Mouse (Mus musculus) mouse embryonic stem cell (cell line): ENCODE measurements around the gene 2010111I01Rik.

Experiments used
- in situ Hi-C, 2 experiments: fragments of 300-500 bp; cut with MboI; formaldehyde crosslinking; loops; 1 replicate in 1 of 2; 3 replicates in 1 of 2; pipeline ENCODE4 v1.14.3; 2019 to 2020; ENCODE audit warnings: low sequenced_read_pairs in 2 of 2, low pct_unique_long_range_greater_than_20kb in 1 of 2, mixed read lengths in 1 of 2; ENCODE audit not compliant: unreplicated experiment in 1 of 2

The 2010111I01Rik gene

DNA sequence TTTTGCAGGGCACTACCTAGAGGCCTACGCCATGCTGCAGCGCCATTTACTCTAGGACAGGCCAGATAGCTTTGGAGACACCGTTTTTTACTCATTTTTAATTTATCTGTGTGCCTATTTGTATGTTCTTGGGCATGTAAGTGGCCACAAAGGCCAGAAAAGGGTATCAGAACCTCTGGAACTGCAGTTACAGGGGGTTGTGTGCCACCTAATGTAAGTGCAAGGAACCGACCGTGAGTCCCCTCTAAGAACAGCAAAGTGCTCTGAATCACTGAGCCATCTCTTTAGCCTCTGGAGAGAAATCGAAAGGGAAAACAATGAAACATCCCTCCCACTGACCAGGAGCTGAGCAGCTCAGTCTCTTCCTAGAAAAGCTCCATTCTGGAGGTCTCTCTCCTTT lies 358.1 kb downstream of the 2010111I01Rik start:
- in situ Hi-C loops, result loop anchor here (5.0 to 10.0 kb wide), 3 partner anchors 88 to 398 kb away; no protein-coding TSS in a partner anchor

- in situ Hi-C loops, result loop anchor here (5.0 to 10.0 kb wide), 3 partner anchors 89 to 399 kb away; no protein-coding TSS in a partner anchor
These were observed 358.8 kb downstream of the 2010111I01Rik start for GRCm38 (mm10) chr13:63323286-63324075.

GRCm38 (mm10) chr13:63324311-63324710 lies 359.6 kb downstream of the 2010111I01Rik start:
- in situ Hi-C loops, result loop anchor here (5.0 to 10.0 kb wide), 3 partner anchors 90 to 400 kb away; no protein-coding TSS in a partner anchor

DNA sequence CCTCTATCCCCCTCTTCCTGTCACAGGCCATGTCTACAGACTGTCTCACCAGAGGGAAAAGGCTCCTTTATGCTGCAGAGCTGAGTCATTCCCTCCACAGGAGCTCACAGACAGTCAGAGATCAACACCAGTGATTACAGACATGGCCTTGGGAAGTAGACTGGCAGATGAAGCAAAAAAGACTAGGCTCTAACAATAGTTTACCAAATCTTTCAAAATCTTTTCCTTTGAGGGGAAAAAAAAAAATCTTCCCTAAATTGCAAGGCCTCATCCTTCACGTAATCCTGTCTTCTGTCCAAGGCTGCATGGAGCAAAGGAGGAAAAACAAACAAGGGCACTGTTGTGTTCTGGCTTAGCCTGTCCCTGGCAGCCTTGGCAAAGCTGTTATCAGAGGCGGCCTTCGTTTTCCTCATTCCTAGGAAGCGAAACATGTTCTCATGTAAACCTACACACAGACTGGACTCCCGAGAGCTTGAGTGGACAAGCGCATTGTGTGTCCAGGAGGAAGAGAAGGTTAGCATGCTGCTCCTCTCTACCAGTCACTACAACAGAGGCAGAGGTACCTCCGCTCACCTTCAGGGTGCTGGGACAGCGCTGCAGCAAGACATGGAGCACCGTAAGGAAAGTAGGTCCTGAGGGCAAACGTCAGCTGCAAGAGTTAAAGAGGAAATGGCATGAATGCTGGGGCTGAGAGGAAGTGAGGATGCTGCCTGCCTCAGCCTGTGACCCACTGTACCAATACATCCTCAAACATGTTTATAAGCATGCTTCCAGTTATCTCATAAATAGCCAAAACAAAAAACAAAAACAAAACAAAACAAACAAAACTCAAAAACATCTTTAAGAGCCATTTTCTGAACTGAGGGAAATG lies 360.5 kb downstream of the 2010111I01Rik start:
- in situ Hi-C loops, result loop anchor here (5.0 to 25.0 kb wide), 4 partner anchors 90 to 400 kb away; no protein-coding TSS in a partner anchor

DNA sequence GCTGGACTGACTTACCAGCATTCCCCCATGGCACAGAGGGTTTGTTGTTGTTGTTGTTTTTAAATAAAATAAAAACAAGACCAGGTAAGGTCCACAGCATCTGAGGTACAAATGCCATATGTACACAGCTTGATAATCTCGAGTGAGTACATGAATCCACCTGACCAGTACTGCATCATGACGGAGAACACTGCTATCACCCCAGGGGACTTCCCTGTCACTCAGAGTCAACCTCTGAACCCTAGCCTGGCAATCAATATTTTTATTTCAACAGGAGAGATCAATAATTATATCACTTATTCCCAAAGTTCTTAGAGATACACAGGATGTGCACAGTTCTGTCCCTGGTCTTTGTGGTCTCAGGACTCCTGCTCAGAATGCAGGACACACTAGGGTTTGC lies 361.3 kb downstream of the 2010111I01Rik start:
- in situ Hi-C loops, result loop anchor here (10.0 to 25.0 kb wide), 3 partner anchors 91 to 401 kb away; no protein-coding TSS in a partner anchor

DNA sequence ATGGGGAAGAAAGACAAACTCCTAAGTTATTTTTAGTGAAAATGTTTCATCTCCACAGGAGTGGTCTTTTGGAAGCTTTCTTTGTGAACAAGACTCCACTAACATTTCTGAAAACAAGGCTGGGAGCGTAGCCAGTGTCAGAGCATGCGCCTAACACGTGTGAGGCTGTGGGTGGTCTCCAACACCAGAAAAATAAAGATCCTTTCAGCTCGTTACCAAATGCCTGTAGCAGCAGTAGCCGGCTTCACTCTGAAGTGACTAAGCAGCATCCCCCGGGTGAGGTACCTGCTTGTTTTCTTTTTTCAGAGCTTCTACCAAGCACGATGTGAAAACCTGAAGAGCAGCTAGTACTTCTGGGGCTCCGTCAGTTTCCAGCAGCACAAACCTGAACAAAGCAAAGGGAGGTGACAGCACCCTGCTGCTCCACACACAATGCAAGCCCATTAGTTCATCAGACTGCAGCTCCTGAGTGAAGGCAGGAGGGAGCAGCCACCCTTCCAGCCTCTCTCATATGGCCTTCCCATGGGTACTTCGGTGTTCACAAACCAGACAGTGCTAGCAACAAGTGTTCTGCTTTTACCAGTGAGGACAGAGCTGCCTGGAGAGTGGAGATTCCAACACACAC lies 365.7 kb downstream of the 2010111I01Rik start:
- in situ Hi-C loops, result loop anchor here (10.0 to 25.0 kb wide), 3 partner anchors 196 to 406 kb away; no protein-coding TSS in a partner anchor

DNA sequence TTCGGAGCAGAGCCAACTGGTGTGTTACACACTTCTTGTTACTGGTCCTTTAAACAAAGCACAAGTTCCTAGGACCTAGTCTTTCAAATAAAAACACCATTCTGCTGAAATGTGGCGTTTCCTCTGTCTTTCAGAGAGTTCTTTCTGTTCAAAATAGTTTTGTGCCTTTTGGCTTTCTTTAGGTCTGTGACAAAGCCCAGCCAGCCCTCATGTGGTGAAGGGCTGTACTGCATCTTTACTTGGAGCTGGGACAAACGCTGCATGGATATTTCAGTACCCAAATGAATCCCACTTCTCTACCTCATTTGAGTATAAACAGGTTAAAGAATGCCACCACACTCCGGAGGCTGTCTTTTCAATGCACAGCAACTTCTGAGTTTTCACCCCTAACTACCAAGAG lies 366.7 kb downstream of the 2010111I01Rik start:
- in situ Hi-C loops, result loop anchor here (10.0 to 25.0 kb wide), 3 partner anchors 197 to 407 kb away; no protein-coding TSS in a partner anchor

- in situ Hi-C loops, result loop anchor here (10.0 to 25.0 kb wide), 3 partner anchors 198 to 408 kb away; no protein-coding TSS in a partner anchor
These were observed 368.0 kb downstream of the 2010111I01Rik start for GRCm38 (mm10) chr13:63332576-63333300.

DNA sequence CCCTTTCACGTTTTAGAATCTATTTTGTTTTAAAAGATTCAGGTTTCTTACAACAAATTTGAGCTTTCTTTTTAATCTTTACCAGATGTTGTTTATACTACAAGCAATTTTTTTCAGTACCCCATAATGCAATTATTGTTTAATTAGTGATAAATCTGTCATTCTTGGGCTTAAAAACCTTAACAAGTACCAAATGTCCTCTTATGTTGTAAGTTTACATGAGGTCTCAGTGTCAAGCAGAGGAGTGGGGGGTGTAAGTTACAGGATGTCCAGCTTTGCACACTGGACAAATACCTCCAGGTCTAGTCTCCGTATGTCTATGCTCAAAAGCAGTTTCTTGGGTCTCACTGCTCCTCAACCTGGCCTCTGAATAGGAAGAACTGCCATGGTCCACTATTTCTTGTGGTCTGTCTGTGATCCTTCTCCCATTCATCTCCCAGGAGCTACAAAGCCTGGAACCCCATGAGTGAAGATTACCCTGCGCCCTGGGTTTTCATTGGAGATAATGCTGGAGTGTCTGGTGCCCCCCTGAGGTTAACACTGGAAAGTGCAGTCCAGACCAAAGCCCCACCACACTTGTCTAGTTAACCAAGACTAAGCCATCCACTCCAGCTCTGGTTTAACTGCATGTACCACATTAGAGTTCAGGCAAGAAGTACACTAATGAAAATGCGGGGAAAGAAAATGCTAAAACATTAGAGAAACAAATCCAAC lies 370.9 kb downstream of the 2010111I01Rik start:
- in situ Hi-C loops, result loop anchor here (10.0 to 25.0 kb wide), 3 partner anchors 201 to 411 kb away; no protein-coding TSS in a partner anchor

DNA sequence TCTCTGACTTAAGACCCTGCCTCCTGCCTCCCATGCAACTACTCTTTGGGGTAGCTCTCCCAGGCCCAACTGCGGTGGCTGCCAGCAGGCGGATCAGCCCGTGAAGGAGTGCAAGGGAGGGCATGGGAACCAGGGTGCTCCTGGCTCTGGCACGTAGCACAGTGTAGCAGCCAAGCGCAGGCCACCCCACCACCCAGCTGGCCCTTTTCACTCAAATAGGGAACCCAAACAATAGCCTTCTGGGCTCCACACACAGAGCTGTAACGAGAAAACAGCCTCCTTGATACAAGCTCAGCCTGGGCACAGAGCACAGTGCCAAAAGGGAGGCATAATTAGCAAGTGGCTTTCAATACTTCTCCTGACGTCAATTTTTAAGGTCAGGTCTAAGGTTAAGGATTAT lies 371.6 kb downstream of the 2010111I01Rik start:
- in situ Hi-C loops, result loop anchor here (10.0 to 25.0 kb wide), 3 partner anchors 202 to 412 kb away; no protein-coding TSS in a partner anchor

GRCm38 (mm10) chr13:63337239-63337960 lies 372.7 kb downstream of the 2010111I01Rik start:
- in situ Hi-C loops, result loop anchor here (10.0 to 25.0 kb wide), 3 partner anchors 203 to 413 kb away; no protein-coding TSS in a partner anchor

DNA sequence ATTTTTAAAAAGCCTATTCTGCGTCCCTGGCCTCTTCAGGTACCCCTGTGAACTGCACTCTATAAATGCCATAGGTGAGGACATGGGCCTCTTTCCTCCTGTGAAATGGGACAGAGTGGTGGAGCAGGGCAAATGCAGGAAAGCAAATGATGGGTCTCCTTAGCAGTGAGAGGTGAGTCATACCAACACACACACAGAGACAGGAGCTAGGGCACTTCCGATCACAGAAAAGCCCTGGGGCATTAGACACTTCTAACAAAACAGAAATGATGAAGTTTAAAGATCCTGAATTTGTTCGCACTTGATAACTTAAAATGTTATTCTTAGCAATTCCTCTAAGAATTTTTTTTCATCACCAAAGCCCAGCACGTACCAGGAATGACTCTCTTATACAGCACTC lies 375.3 kb downstream of the 2010111I01Rik start:
- in situ Hi-C loops, result loop anchor here (10.0 to 25.0 kb wide), 3 partner anchors 205 to 415 kb away; no protein-coding TSS in a partner anchor

DNA sequence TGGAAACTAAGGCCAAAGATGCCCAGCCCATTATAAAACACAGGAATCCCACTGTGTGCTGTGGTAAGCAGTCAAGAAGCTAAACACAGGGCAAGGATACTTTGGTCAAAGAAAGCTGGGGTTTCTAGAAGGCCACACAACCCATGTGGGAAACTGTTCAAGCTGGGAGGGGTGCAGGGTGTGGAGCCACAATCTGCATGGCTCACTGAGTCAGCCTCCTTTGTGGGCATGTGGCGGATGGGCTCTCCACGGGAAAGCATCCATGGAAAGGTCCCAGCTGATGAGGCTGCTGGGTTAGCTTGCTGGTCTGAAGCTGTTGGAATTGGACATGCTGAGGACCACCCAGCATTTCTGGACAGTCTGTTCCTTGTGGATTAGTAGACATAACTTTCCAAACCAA lies 378.1 kb downstream of the 2010111I01Rik start:
- in situ Hi-C loops, result loop anchor here in 1 of 2 experiments (25.0 kb wide), 1 partner anchor 305 kb away; no protein-coding TSS in a partner anchor

DNA sequence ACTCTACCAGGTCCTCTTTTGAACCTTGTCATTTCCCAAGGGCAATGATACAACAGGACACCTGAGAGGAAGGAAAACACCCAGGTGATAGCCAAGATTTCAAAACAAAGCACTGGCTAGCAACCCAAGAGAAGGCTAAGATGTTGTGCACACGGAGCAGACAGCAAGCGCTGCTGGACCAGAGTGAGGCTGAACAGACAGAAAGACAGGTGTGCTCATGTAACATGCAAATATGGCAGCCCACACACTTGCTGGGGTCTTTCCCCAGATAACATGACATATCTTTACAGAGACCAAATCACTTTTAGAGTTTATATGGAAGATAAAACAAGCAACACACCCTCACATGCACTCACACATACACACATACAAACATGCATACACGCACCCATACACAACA lies 379.8 kb downstream of the 2010111I01Rik start:
- in situ Hi-C loops, result loop anchor here in 1 of 2 experiments (25.0 kb wide), 1 partner anchor 307 kb away; no protein-coding TSS in a partner anchor

- in situ Hi-C loops, result loop anchor here in 1 of 2 experiments (25.0 kb wide), 1 partner anchor 308 kb away; no protein-coding TSS in a partner anchor
These were observed 381.0 kb downstream of the 2010111I01Rik start for GRCm38 (mm10) chr13:63345476-63346225.
